Mouse (Mus musculus) heart, postnatal 0 days (tissue): ENCODE measurements around the gene Tnk2.

ENCODE experiments used
- CTCF ChIP-seq: IDR thresholded peaks from 2 replicates; pipeline ENCODE4 v1.5.1; 2016; ENCODE audit warnings: antibody characterized with exemption, control low read depth, low read depth
- EP300 ChIP-seq: IDR thresholded peaks from 2 replicates; pipeline ENCODE4 v1.6.1; 2016; ENCODE audit warnings: antibody characterized with exemption, low read depth

GRCm38 (mm10) chr16:32666671-32667551 lies 23.2 kb downstream of the Tnk2 start:
- TF ChIP-seq CTCF (no peak), EP300 (no peak)
